Mouse (Mus musculus) forebrain, embryonic 13.5 days (tissue): ENCODE data around the gene Gls2. TPM values are rescaled to one million over a fixed set of nuclear protein-coding genes. Genes with fewer than 3 reads are reported as not detected.
"Not testable (repeated sequence)": the region's sequence is repeated elsewhere in the genome, so short reads cannot be mapped to it uniquely, and the experiment has no call there.

Experiments
- ATAC-seq: fragments of 200-750 bp; cut with Nextera tagmentation; 2 replicates; pipeline ENCODE4 v1.8.0; 2017
- H3K27ac ChIP-seq: fragments of 300-500 bp; sonication (generic); 2 replicates; pipeline ENCODE4 v1.5.1; 2015; ENCODE audit warnings: inconsistent platforms, mild to moderate bottlenecking, moderate library complexity
- H3K27me3 ChIP-seq: fragments of 300-500 bp; sonication (generic); 2 replicates; pipeline ENCODE4 v1.6.1; 2015; ENCODE audit warnings: mild to moderate bottlenecking, inconsistent platforms
- H3K36me3 ChIP-seq: fragments of 300-500 bp; sonication (generic); 2 replicates; pipeline ENCODE4 v1.6.1; 2015; ENCODE audit warnings: mild to moderate bottlenecking, inconsistent platforms; ENCODE audit not compliant: poor library complexity, severe bottlenecking
- H3K4me1 ChIP-seq: fragments of 300-500 bp; sonication (generic); 2 replicates; pipeline ENCODE4 v1.6.1; 2015; ENCODE audit warnings: inconsistent platforms
- H3K4me2 ChIP-seq: fragments of 300-500 bp; sonication (generic); 2 replicates; pipeline ENCODE4 v1.6.1; 2015; ENCODE audit warnings: inconsistent platforms, mild to moderate bottlenecking, moderate library complexity
- H3K4me3 ChIP-seq: fragments of 300-500 bp; sonication (generic); 2 replicates; pipeline ENCODE4 v1.5.1; 2015; ENCODE audit warnings: mild to moderate bottlenecking, inconsistent platforms
- H3K9ac ChIP-seq: fragments of 300-500 bp; sonication (generic); 2 replicates; pipeline ENCODE4 v1.6.1; 2015; ENCODE audit warnings: mild to moderate bottlenecking, inconsistent platforms
- H3K9me3 ChIP-seq: fragments of 300-500 bp; sonication (generic); replicated peaks from 2 replicates; pipeline ENCODE4 v1.6.1; 2016; ENCODE audit warnings: inconsistent platforms
- WGBS: fragments of 180-500 bp; shearing (Covaris S2); methylation state at CpG from one replicate; pipeline ENCODE4 v1.1.7; 2015; 5-methylcytosine and 5-hydroxymethylcytosine counted together
- polyA plus RNA-seq: library from polyadenylated mRNA; unstranded; fragments of >200 nt; fragmentation: Nextera tagmentation; extraction: Ambion mirVana; gene quantifications from 2 replicates; pipeline ENCODE4 v1.2.1, GENCODE M21; 2015

Gls2 gene
- polyA plus RNA-seq, 1 experiment from 2014 or later, result 0.48 TPM

- no peak overlapping the region for H3K4me3 ChIP-seq
- no peak overlapping the region for H3K27ac ChIP-seq
- H3K9ac ChIP-seq, result no peak overlapping the region
- no peaks in the 10 kb centered on the region for H3K4me1 ChIP-seq
- no peaks in the 10 kb centered on the region for H3K27me3 ChIP-seq
- 90% methylated on average over 15 of the region's 15 CpGs for whole genome bisulfite sequencing
- no peak for ATAC-seq
- H3K36me3 ChIP-seq, result peaks cover 8% of the 10 kb centered on the region
- H3K9me3 ChIP-seq, result no peaks in the 10 kb centered on the region
- H3K4me2 ChIP-seq, result no peak overlapping the region
Observed at GRCm38 (mm10) chr10:128204941-128205340, 10.7 kb downstream of the Gls2 start.

DNA sequence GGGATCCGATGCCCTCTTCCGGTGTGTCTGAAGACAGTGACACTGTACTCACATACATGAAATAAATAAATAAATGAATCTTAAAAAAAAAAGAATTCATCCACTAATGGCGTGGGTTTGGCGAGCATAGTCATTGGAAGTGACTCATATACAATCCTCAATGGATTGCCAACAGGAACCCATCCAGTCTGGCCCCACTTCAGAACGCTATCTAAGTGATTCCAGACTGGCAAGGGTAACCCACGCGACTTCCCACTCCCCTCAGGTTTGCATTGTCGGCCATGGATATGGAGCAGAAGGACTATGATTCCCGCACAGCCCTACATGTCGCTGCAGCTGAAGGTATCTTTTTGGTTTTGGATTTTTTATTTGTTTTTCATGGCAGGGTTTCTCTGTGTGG is 14.1 kb downstream of the Gls2 start:
- no peaks in the 10 kb centered on the region for H3K9me3 ChIP-seq
- H3K9ac ChIP-seq, result no peak overlapping the region
- H3K4me1 ChIP-seq, result peaks cover 12% of the 10 kb centered on the region
- 95% methylated on average over 10 of the region's 10 CpGs for WGBS
- H3K27me3 ChIP-seq, result 0 out of 2 replicates have a peak, but pooled peaks cover 3% of the 10 kb centered on the region
- ATAC-seq, result no peak
- peaks cover 8% of the 10 kb centered on the region for H3K36me3 ChIP-seq
- no peak overlapping the region for H3K4me3 ChIP-seq
- H3K27ac ChIP-seq, result no peak overlapping the region
- H3K4me2 ChIP-seq, result no peak overlapping the region

GRCm38 (mm10) chr10:128209311-128210009 is 15.2 kb downstream of the Gls2 start:
- WGBS, result 94% methylated on average over 11 of the region's 11 CpGs
- no peaks in the 10 kb centered on the region for H3K9me3 ChIP-seq
- H3K4me2 ChIP-seq, result no peak overlapping the region
- no peak overlapping the region for H3K9ac ChIP-seq
- H3K27me3 ChIP-seq, result peaks cover 12% of the 10 kb centered on the region
- H3K4me1 ChIP-seq, result peaks cover 12% of the 10 kb centered on the region
- H3K27ac ChIP-seq, result no peak overlapping the region
- H3K4me3 ChIP-seq, result no peak overlapping the region
- peaks cover 8% of the 10 kb centered on the region for H3K36me3 ChIP-seq
- ATAC-seq, result no peak

DNA sequence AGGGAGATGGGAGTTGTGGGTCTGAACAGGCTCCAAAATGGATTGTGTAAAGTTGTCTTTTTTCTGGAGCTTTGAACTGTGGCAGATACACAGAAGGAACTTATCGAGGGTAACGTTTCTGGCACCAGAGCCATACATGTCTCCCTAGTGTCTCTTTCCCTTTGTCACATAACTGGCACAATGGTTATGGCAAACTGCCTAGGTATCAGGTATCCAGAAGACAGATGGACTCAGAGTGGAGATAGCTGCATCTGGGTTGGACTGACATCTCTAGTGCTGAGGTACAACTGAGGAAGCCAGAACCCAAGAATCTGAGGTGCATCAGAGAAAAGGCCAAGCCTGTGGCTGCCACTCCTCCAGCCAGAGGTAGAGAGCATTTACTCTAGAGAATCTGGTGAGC is 15.9 kb downstream of the Gls2 start:
- 89% methylated on average over 2 of the region's 2 CpGs for WGBS

DNA sequence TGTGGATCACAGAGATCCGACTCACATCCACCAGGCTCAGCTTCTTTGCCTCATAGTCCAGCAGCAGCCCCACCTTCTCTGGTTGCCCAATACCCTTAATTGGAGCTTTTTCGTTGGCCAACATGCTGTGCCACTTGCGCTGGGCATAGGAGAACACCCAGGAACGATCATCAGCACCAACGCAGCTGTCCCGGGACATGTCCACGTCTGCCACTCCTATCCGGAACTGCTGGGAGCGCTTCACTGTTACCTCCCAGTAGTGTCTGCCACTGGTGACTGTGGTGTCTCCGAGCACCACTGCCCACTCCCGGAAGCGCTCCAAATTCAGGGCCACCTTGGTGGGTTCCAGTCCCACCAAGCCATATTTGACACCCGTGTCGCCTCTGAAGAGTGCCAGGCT is 16.7 kb downstream of the Gls2 start:
- Histone ChIP-seq H3K36me3 (peaks cover 8% of the 10 kb centered on the region), H3K27me3 (peaks cover 17% of the 10 kb centered on the region), H3K4me2 (peak overlapping the region; percentile 89), H3K9me3 (no peaks in the 10 kb centered on the region), H3K4me3 (peak overlapping the region; percentile 64), H3K27ac (no peak overlapping the region), H3K4me1 (peaks cover 12% of the 10 kb centered on the region), H3K9ac (peak overlapping the region; percentile 70)
- 29% methylated on average over 14 of the region's 14 CpGs for WGBS
- 0 out of 2 replicates have a peak, but pooled peaks have one; percentile 9 for ATAC-seq

More for the DNA sequence above, 15.9 kb downstream of the Gls2 start:
- Histone ChIP-seq H3K4me3 (0 out of 2 replicates have a peak overlapping the region, but pooled peaks have one; percentile 64), H3K27ac (no peak overlapping the region), H3K4me1 (peaks cover 12% of the 10 kb centered on the region), H3K27me3 (peaks cover 17% of the 10 kb centered on the region), H3K9me3 (no peaks in the 10 kb centered on the region), H3K9ac (no peak overlapping the region), H3K36me3 (peaks cover 8% of the 10 kb centered on the region), H3K4me2 (peak overlapping the region; percentile 89; the same call in 1 of the 2 replicates)
- ATAC-seq, result no peak

DNA sequence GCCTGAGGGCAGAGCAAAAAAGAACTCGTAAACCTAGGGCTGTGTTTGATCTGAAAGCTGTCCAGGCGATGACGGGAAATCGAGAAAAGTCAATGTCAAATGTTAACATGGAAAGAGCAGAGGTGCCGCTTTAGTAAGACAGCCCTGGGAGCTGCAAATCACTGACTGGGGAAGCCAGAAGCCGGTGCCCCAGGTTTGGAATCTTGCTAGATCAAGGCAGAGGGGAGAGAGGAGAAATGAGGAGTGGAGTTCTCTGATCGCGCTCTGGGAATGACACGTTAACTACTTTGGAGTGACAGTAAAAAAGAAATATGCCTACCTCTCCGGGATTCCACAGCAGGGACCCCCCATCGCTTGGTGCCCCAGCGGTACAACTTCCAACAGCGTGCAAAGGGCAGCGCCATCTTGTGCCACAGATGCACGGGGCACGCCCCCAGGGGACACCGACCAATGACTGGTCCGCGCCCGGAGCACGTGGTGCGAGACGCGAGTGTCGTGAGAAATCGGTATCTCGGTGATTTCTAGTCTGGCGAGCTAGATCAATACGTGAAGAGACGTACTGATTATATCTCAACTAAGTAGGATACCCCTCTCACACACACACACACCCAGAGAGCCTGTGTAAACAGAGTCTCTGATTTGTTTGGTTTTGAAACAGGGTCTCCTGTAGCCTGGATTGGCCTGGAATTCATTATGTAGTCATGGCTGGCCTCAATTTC is 17.3 kb downstream of the Gls2 start, which contains the start of gene Spryd4:
TSS of gene Spryd4 (minus strand) at position 418 of the 719 bp plus-strand sequence.
- H3K27ac ChIP-seq, result peak within 1 kb of the TSS; percentile 57; the same call in 1 of the 2 replicates
- H3K4me2 ChIP-seq, result peak within 1 kb of the TSS; percentile 89
- peak; percentile 98 for ATAC-seq
- under 1% methylated on average over 30 of the region's 30 CpGs for WGBS
- H3K9me3 ChIP-seq, result no peaks in the 10 kb centered on the region
- H3K27me3 ChIP-seq, result peaks cover 17% of the 10 kb centered on the region
- peak within 1 kb of the TSS; percentile 64 for H3K4me3 ChIP-seq
- H3K36me3 ChIP-seq, result peaks cover 3% of the 10 kb centered on the region
- peak within 1 kb of the TSS; percentile 70 for H3K9ac ChIP-seq
- peaks cover 12% of the 10 kb centered on the region for H3K4me1 ChIP-seq

GRCm38 (mm10) chr10:128212148-128212547 is 17.9 kb downstream of the Gls2 start:
- ATAC-seq, result no peak
- H3K27me3 ChIP-seq, result peaks cover 17% of the 10 kb centered on the region
- H3K27ac ChIP-seq, result peak overlapping the region; percentile 57; the same call in 1 of the 2 replicates
- peak overlapping the region; percentile 89 for H3K4me2 ChIP-seq
- H3K9me3 ChIP-seq, result no peaks in the 10 kb centered on the region
- H3K4me3 ChIP-seq, result peak overlapping the region; percentile 64
- H3K36me3 ChIP-seq, result no peaks in the 10 kb centered on the region
- H3K9ac ChIP-seq, result peak overlapping the region; percentile 70; the same call in 1 of the 2 replicates
- peaks cover 12% of the 10 kb centered on the region for H3K4me1 ChIP-seq
- 49% methylated on average over 6 of the region's 6 CpGs for WGBS

GRCm38 (mm10) chr10:128212871-128213323 is 18.6 kb downstream of the Gls2 start:
- H3K4me2 ChIP-seq, result peak overlapping the region; percentile 54
- no peaks in the 10 kb centered on the region for H3K36me3 ChIP-seq
- H3K27me3 ChIP-seq, result peaks cover 17% of the 10 kb centered on the region
- peak overlapping the region; percentile 23 for H3K4me3 ChIP-seq
- H3K27ac ChIP-seq, result no peak overlapping the region
- H3K9ac ChIP-seq, result peak overlapping the region; percentile 47; the same call in 1 of the 2 replicates
- H3K4me1 ChIP-seq, result peaks cover 12% of the 10 kb centered on the region
- under 1% methylated on average over 18 of the region's 18 CpGs for WGBS
- peak; percentile 37; the same call in 1 of the 2 replicates for ATAC-seq
- H3K9me3 ChIP-seq, result no peaks in the 10 kb centered on the region

DNA sequence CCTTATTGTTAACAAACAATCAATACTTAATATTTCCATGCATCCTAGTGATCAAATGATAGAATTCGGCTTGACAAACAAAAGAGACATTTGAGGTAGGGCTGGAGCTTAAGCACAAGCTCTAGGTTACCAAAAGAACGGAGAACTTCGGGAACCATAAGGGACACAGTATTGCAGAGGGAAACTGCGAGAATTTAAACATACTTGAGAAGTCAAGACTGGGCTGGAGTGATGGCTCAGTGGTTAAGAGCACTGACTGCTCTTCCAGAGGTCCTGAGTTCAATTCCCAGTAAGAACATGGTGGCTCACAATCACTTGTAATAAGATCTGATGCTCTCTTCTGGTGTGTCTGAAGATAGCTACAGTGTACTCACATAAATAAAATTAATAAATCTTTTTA is 19.9 kb downstream of the Gls2 start:
- H3K4me2 ChIP-seq, H3K4me3 ChIP-seq, H3K27ac ChIP-seq, H3K9me3 ChIP-seq, H3K9ac ChIP-seq, H3K36me3 ChIP-seq, ATAC-seq: not testable (repeated sequence)
- Histone ChIP-seq H3K4me1 (peaks cover 12% of the 10 kb centered on the region), H3K27me3 (peaks cover 17% of the 10 kb centered on the region)
- whole genome bisulfite sequencing, result 88% methylated on average over 4 of the region's 4 CpGs

DNA sequence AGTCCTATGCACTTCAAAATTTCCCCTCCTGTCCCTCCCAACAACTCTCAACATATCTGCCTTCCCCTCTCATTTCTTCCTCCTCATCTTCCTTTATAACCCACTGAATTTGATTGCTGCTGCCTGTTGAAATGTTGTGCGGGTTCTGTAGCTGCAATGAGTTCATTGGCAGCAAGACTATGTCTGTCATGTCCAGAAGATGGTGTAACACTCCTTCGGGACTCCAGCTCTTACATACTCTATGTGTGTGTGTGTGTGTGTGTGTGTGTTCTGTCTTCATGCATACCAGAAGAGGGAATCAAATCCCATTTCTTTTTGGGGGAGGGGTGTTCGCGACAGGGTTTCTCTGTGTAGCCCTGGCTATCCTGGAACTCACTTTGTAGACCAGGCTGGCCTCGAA is 20.7 kb downstream of the Gls2 start:
- H3K27ac ChIP-seq, result no peak overlapping the region
- peaks cover 17% of the 10 kb centered on the region for H3K27me3 ChIP-seq
- WGBS, result 82% methylated on average over 5 of the region's 5 CpGs
- H3K4me3 ChIP-seq, result no peak overlapping the region
- H3K9me3 ChIP-seq, result no peaks in the 10 kb centered on the region
- ATAC-seq, result no peak
- no peak overlapping the region for H3K9ac ChIP-seq
- H3K4me1 ChIP-seq, result peaks cover 12% of the 10 kb centered on the region
- H3K4me2 ChIP-seq, result no peak overlapping the region
- no peaks in the 10 kb centered on the region for H3K36me3 ChIP-seq

GRCm38 (mm10) chr10:128218387-128219117 is 24.3 kb downstream of the Gls2 start:
- no peak overlapping the region for H3K4me3 ChIP-seq
- H3K27me3 ChIP-seq, result peaks cover 11% of the 10 kb centered on the region
- H3K36me3 ChIP-seq, result no peaks in the 10 kb centered on the region
- H3K4me2 ChIP-seq, result no peak overlapping the region
- no peak overlapping the region for H3K27ac ChIP-seq
- 96% methylated on average over 18 of the region's 18 CpGs for WGBS
- H3K9me3 ChIP-seq, result no peaks in the 10 kb centered on the region
- no peak overlapping the region for H3K9ac ChIP-seq
- no peaks in the 10 kb centered on the region for H3K4me1 ChIP-seq
- no peak for ATAC-seq
